Mouse (Mus musculus) brain, embryonic 14.5 days (tissue): ENCODE measurements at regions not wholly inside any gene's neighbourhood (a gene's known extent, or its start where the extent isn't known, plus 50 kb on each side); places are given as distances from the start of the nearest gene placed in this dataset.

Experiments
- CTCF ChIP-seq: fragments of 200-500 bp; IDR thresholded peaks from 2 replicates; pipeline ENCODE4 v1.5.1; 2012; ENCODE audit warnings: inconsistent platforms, mild to moderate bottlenecking, moderate library complexity, borderline replicate concordance; ENCODE audit not compliant: insufficient read depth, insufficient read length; ENCODE audit errors: extremely low read depth
- POLR2A ChIP-seq: fragments of 200-500 bp; IDR thresholded peaks from 2 replicates; pipeline ENCODE4 v1.6.1; 2012; ENCODE audit warnings: mild to moderate bottlenecking, inconsistent platforms, borderline replicate concordance; ENCODE audit not compliant: poor library complexity, insufficient read depth, insufficient read length, severe bottlenecking; ENCODE audit errors: extremely low read depth

GRCm38 (mm10) chr15:60096131-60096530 lies 79.7 kb upstream of the 4933412E24Rik start:
- TF ChIP-seq CTCF, result no peak
- TF ChIP-seq POLR2A, result no peak
